Mouse (Mus musculus) embryo, embryonic 9.5 days (tissue): ENCODE data around the gene Ccdc88c.

Source experiments
- DNase-seq: peaks from one replicate; pipeline ENCODE4 v3.0.0-alpha.2; 2017; ENCODE audit errors: extremely low spot score

Gene Ccdc88c

DNA sequence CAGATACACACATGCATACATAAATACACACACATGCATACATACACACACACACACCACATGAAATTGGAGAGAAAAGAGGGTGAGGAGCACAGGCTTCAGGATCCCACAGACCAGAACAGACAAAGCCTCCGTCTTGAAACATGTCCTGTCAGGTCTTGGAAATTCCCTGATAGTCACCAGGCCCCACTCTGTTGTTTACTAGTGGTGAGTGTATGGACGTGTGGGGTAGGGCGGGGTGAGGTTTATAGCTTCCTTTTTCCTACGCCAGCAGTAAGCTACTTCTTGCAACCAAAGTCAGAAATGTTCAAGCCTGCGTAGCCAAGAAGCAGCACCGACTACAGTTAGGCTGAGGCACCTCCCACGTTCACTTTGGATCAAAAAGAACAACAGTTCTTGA lies 145.7 kb downstream of the Ccdc88c start:
- DNase-seq = no peak

DNA sequence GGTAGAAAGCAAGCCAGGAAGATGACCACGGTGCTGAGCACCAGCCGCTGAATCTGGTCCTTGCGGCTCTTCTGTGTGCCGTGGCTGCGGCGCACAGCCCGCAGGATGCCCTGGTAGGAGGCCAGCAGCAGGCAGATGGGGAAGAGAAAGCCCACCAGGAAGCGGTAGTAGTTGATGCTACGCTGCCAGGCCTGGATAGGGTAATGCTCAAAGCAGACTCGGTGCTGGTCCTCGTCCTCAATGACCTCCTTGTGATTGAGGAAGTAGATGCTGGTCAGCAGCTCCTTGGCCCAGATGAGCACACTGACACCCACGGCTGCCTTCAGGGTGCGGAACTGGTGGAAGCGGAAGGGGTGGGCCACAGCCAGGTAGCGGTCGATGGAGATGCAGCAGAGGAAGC lies 150.3 kb downstream of the Ccdc88c start:
- no peak for DNase-seq

DNA sequence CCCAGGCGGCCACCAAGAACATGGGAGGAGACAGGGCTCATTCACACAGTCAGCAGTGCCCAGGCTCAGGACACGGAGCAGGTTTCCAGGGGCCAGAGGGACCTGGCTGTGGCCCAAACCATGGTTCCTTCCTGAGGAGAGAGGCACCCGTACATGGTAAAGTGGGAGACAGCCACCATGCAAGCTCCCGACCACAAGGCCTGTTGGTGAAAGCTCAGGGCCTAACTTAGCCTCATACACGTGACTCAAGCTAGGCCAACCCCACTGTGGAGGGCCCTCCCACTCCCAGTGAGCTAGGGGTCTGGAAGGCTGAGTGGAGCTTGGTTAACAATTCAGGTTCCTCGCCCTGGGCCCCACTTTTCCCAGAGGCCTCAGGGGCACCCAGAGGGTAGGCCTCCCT lies 150.9 kb downstream of the Ccdc88c start:
- DNase-seq = no peak

DNA sequence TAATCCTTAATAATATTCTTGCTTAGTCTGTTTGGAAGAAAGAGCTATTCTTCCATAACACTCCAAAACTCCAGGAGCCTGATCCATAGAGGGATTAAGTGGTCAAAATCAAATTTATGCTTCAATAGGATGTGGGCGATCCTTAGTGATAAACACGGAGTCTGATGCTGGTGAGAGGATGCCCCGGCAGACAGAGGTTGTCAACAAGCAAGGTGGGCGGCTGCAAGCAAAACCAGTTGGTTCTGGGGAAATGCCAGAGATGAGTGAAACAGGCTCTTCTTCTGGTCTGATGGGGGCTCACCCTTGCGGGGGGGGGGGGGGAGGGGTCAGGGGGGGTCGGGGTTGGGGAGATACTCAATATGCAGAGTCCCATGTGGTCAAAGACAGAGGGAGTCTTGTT lies 152.9 kb downstream of the Ccdc88c start:
- DNase-seq = no peak

DNA sequence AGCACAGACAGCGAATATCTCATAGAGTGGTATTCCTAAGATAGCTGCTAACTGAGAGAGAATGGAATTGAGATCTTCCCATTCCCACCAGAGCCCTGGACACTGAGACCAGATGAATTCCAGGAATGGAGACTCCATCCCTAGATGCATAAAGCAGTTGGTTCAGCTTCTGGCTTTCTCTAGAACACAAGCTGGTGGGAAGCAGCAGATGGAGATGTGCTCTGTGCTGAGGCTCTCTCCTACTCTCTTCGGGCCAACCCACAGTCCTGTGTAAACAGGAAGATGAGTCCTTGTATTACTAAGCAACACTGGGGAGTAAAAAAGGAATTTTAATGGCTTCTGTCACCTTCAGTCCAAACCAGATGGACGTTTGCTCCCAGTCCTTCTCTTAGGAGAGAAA lies 153.3 kb downstream of the Ccdc88c start:
- no peak for DNase-seq

DNA sequence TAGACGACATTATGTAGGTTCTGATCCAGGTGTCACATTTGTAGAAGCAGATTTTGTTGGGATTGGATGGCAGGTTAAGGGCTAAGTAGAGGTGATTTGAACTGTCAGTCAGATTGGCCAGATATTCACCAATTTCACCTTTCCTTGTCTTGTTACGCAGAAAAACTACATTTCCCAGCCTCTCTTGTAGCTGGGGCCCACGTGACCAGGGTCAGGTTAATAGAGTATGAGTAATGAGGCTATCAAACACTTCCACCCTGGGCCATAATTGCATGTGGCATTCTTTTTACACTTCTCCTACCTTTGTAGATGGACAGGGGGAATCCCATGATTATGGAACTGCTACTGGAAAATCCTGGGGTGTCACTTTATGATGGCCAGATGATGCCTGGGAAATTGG lies 155.2 kb downstream of the Ccdc88c start:
- no peak for DNase-seq

DNA sequence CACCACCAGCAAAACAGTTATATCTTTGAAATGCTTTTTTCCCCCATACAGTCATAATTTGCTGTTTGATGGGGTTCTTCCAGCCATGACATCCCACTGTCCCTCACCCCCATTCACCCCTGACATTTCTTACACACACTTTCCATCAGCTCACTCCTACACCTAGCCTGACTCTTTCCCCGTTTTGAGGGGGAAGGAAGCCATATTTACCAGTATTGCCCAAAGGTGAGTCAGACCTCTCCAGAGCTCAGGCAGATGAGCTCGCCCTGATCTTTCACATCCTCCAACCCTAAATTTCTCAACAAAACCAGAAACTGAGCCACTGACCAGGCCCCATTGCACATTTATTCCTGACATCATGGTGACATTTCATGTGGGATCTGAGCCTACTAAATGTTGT lies 157.0 kb downstream of the Ccdc88c start:
- no peak for DNase-seq

DNA sequence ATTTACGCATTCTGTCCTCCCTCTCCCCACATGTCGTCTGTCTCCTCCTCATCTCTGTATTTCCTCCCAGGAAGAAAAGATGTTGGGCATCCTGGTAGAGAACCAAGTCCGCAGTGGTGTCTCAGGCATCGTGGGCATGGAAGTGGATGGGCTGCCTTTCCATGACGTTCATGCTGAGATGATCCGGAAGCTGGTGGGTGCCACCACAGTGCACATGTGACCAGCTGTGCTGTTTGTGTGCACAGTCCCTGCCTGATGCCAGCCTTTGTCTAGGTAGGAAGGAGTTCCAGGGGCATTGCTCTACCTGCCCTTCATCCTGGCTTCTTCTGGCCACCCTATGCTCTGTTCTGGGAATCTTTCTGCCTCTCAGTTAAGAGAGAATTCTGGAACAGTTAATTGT lies 157.6 kb downstream of the Ccdc88c start:
- DNase-seq = no peak

DNA sequence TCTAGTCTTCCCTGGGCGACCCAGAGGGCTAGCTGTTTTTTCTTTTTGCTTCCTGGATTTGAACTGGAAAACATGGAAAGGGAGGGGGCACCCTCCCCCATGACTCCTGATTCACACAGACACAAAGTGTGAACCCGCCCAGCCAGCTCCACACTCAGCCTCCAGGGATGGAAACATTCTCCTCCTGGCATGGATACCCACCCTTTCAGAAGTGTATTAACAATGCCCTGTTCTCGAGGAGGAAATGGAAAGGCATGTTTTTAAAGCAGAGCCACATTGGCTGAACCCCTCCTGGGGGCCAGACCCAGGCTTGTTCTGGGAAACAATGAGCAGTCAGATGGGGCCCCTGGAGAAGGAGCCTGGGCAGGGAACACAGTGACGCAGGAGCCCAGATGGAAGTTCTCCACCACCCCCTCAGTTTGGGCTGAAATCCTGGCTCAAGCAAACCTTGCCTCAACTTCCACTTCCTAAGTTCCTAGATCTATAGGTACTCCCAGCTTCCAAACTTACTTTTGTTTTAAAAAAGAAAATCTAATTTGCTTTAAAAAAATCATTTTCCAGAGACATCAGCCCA lies 160.7 kb downstream of the Ccdc88c start:
- DNase-seq = no peak

DNA sequence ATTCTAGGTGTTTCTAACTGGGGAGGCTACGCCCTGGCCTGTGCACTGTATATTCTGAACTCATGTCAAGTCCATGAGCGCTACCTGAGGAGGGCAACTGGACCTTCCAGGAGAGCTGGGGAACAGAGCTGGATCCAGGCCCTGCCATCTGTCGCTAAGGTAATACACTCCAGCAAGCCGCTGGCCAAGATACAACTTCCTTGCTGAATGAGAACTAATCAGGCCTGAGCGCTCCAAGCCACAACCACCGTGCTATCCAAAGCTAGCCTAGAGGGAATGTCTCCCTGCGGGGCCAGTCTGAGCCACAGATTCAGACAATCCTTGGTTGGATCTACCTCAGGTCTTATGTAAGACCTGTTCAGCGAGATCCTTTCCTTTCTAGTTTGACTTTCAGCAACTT lies 161.8 kb downstream of the Ccdc88c start:
- no peak for DNase-seq

DNA sequence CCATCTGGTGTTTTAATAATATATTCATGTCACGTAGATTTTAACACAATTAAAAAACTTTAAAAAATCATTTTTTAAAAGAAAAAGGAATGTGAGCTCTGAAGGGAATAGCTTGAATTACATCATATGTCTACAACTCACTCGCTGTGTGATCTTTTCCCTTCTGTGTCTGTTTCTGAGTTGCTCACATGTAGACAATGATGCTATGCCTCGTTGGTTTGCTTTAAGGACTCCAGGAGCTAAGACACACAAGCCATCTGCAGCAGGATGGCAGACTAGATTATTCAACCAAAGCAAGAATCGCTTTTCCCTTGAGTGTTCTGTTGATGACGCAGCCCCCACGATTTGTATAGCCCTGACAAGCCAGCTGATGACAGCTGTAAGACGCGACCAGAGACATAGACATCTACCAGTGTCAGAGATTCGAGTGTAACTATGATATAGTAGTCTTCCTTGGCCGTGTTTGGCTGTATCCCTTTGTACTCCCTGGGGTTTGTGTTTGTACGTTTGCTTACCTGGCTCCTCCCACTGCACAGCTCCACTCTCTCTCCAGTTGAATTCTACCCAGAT lies 163.3 kb downstream of the Ccdc88c start:
- no peak for DNase-seq

DNA sequence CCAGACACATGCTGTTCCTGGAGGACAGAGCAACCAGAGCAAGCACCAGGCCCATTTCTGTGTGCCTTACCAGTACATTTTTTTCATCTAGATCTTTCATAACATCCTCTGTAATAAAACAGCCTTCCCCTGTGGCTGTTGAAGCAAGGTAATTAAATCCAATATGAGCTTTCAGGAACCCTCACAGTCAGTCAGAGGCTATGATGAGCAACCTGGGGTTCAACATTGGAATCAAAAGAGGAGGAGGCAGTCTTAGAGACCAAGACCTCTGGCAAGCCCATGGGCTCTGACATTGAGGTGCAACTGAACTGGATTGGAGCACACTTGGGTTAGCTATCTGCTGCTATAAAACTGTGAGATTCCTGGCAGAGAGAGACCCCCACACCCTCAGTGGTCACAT lies 163.8 kb downstream of the Ccdc88c start:
- DNase-seq = no peak

DNA sequence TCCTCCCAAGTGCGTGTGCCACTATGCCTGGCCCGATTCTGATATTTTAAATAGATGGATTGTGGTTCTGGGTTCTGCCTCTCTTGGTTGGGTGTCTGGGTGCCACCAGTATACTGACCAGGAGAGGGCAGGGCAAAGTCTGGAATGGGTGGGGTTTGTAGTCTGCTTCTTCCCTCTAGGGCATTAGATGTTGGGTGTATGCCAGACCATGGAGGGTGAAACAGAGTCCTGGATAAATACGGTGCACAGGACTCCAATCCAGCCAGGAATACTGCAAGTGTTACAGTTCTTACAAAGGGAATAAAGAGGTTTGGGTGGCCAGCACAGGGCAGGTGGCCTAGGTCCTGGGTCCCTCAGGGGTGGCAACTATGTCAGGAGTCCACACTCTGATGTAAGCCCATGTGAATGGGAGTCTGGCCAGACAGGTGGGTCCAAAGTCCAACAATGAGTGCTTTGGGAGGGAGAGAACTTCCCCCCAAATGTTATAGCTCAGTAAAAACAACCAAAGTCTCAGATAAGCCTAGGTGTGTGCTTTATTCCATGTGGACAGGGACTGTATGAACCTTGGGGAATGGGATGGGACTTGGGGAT lies 165.9 kb downstream of the Ccdc88c start:
- DNase-seq = no peak

DNA sequence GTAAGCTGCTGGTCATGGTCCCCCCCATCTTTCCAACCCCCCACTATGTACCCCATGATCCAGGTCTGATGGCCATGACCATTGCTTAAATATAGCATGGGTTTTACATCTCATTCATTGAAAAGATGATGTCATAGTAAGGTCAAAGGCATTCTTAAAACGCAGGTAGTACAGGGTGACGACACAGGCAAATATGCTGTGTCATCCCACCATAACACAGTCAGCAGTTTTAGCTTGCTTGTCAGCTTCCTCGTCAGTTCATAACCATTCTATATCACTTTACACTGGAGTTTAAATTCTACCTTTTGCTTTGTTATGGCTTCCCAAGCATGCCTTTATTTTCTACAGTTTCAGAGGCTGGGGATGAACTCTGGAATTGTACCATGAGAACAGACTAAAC lies 166.6 kb downstream of the Ccdc88c start:
- DNase-seq = no peak
